Mouse (Mus musculus): ENCODE measurements at regions not wholly inside any gene's neighbourhood (a gene's known extent, or its start where the extent isn't known, plus 50 kb on each side); places are given as distances from the start of the nearest gene placed in this dataset.

GRCm38 (mm10) chr10:98841860-98842259 is 72.3 kb upstream of the Atp2b1 start:
- H3ac ChIP-seq (ENCODE audit: control insufficient read depth, insufficient read length, low read depth) = no peak overlapping the region
- H3K36me3 ChIP-seq (ENCODE audit: control insufficient read depth, insufficient read depth) = no peaks in the 10 kb centered on the region
- no peaks in the 10 kb centered on the region for H3K79me2 ChIP-seq (ENCODE audit: control insufficient read depth, insufficient read depth)
- TF ChIP-seq FOSL1 (IDR thresholded peaks at IDR 0.05; ENCODE audit: insufficient read depth, low read length, poor library complexity, severe bottlenecking) = no peak
- TF ChIP-seq USF1 (IDR thresholded peaks at IDR 0.05; ENCODE audit: low read depth) = no peak
- TF ChIP-seq MYOD1 (IDR thresholded peaks at IDR 0.05; ENCODE audit: control insufficient read depth, insufficient read length, low read depth) = no peak
- TF ChIP-seq MYOG (IDR thresholded peaks at IDR 0.05; ENCODE audit: control insufficient read depth, extremely low read depth, insufficient read length) = no peak
- no peak for TF ChIP-seq CEBPB (IDR thresholded peaks at IDR 0.05; ENCODE audit: low read depth)
- no peak for TF ChIP-seq CTCF (IDR thresholded peaks at IDR 0.05; ENCODE audit: control insufficient read depth, insufficient read depth, insufficient read length)
- no peak for TF ChIP-seq MAX (IDR thresholded peaks at IDR 0.05)
- H3K27me3 ChIP-seq (ENCODE audit: control insufficient read depth, insufficient read depth, insufficient read length) = no peaks in the 10 kb centered on the region
- no peak overlapping the region for H3K4me3 ChIP-seq (ENCODE audit: insufficient read depth, poor library complexity, severe bottlenecking)
- no peaks in the 10 kb centered on the region for H3K79me3 ChIP-seq (ENCODE audit: low read depth)

- Histone ChIP-seq H3K79me3 (ENCODE audit: low read depth) (no peaks in the 10 kb centered on the region), H3K27me3 (ENCODE audit: control insufficient read depth, insufficient read depth, insufficient read length) (no peaks in the 10 kb centered on the region), H3K79me2 (ENCODE audit: control insufficient read depth, insufficient read depth) (no peaks in the 10 kb centered on the region), H3ac (ENCODE audit: control insufficient read depth, insufficient read length, low read depth) (no peak overlapping the region), H3K36me3 (ENCODE audit: control insufficient read depth, insufficient read depth) (no peaks in the 10 kb centered on the region), H3K4me3 (ENCODE audit: insufficient read depth, poor library complexity, severe bottlenecking) (no peak overlapping the region)
- TF ChIP-seq MYOG (IDR thresholded peaks at IDR 0.05; ENCODE audit: control insufficient read depth, extremely low read depth, insufficient read length) (no peak), FOSL1 (IDR thresholded peaks at IDR 0.05; ENCODE audit: insufficient read depth, low read length, poor library complexity, severe bottlenecking) (no peak), CEBPB (IDR thresholded peaks at IDR 0.05; ENCODE audit: low read depth) (no peak), MYOD1 (IDR thresholded peaks at IDR 0.05; ENCODE audit: control insufficient read depth, insufficient read length, low read depth) (no peak), USF1 (IDR thresholded peaks at IDR 0.05; ENCODE audit: low read depth) (no peak), CTCF (IDR thresholded peaks at IDR 0.05; ENCODE audit: control insufficient read depth, insufficient read depth, insufficient read length) (no peak), MAX (IDR thresholded peaks at IDR 0.05) (no peak)
Measured at GRCm38 (mm10) chr10:98842721-98843120, 71.5 kb upstream of the Atp2b1 start.

- H3K79me2 ChIP-seq (ENCODE audit: control insufficient read depth, insufficient read depth) = no peaks in the 10 kb centered on the region
- no peaks in the 10 kb centered on the region for H3K27me3 ChIP-seq (ENCODE audit: control insufficient read depth, insufficient read depth, insufficient read length)
- TF ChIP-seq FOSL1 (IDR thresholded peaks at IDR 0.05; ENCODE audit: insufficient read depth, low read length, poor library complexity, severe bottlenecking) (no peak), CTCF (IDR thresholded peaks at IDR 0.05; ENCODE audit: control insufficient read depth, insufficient read depth, insufficient read length) (no peak), CEBPB (IDR thresholded peaks at IDR 0.05; ENCODE audit: low read depth) (no peak), MYOG (IDR thresholded peaks at IDR 0.05; ENCODE audit: control insufficient read depth, extremely low read depth, insufficient read length) (no peak), MAX (IDR thresholded peaks at IDR 0.05) (no peak), MYOD1 (IDR thresholded peaks at IDR 0.05; ENCODE audit: control insufficient read depth, insufficient read length, low read depth) (no peak)
- H3K36me3 ChIP-seq (ENCODE audit: control insufficient read depth, insufficient read depth) = no peaks in the 10 kb centered on the region
- no peaks in the 10 kb centered on the region for H3K79me3 ChIP-seq (ENCODE audit: low read depth)
- H3K4me3 ChIP-seq (ENCODE audit: insufficient read depth, poor library complexity, severe bottlenecking) = no peak overlapping the region
- no peak overlapping the region for H3ac ChIP-seq (ENCODE audit: control insufficient read depth, insufficient read length, low read depth)
Measured at GRCm38 (mm10) chr10:98849851-98850250, 64.4 kb upstream of the Atp2b1 start.

- Histone ChIP-seq H3K4me3 (ENCODE audit: insufficient read depth, poor library complexity, severe bottlenecking) (no peak overlapping the region), H3ac (ENCODE audit: control insufficient read depth, insufficient read length, low read depth) (no peak overlapping the region), H3K79me3 (ENCODE audit: low read depth) (no peaks in the 10 kb centered on the region), H3K27me3 (ENCODE audit: control insufficient read depth, insufficient read depth, insufficient read length) (no peaks in the 10 kb centered on the region), H3K36me3 (ENCODE audit: control insufficient read depth, insufficient read depth) (no peaks in the 10 kb centered on the region), H3K79me2 (ENCODE audit: control insufficient read depth, insufficient read depth) (no peaks in the 10 kb centered on the region)
- TF ChIP-seq MYOD1 (IDR thresholded peaks at IDR 0.05; ENCODE audit: control insufficient read depth, insufficient read length, low read depth) (no peak), CTCF (IDR thresholded peaks at IDR 0.05; ENCODE audit: control insufficient read depth, insufficient read depth, insufficient read length) (no peak), CEBPB (IDR thresholded peaks at IDR 0.05; ENCODE audit: low read depth) (no peak), MAX (IDR thresholded peaks at IDR 0.05) (no peak), MYOG (IDR thresholded peaks at IDR 0.05; ENCODE audit: control insufficient read depth, extremely low read depth, insufficient read length) (no peak), USF1 (IDR thresholded peaks at IDR 0.05; ENCODE audit: low read depth) (no peak), FOSL1 (IDR thresholded peaks at IDR 0.05; ENCODE audit: insufficient read depth, low read length, poor library complexity, severe bottlenecking) (no peak)
Measured at GRCm38 (mm10) chr10:98857395-98857794, 56.8 kb upstream of the Atp2b1 start.

- Histone ChIP-seq H3K36me3 (ENCODE audit: control insufficient read depth, insufficient read depth) (no peaks in the 10 kb centered on the region), H3ac (ENCODE audit: control insufficient read depth, insufficient read length, low read depth) (no peak overlapping the region), H3K79me2 (ENCODE audit: control insufficient read depth, insufficient read depth) (no peaks in the 10 kb centered on the region), H3K4me3 (ENCODE audit: insufficient read depth, poor library complexity, severe bottlenecking) (no peak overlapping the region), H3K27me3 (ENCODE audit: control insufficient read depth, insufficient read depth, insufficient read length) (no peaks in the 10 kb centered on the region), H3K79me3 (ENCODE audit: low read depth) (no peaks in the 10 kb centered on the region)
- TF ChIP-seq MYOG (IDR thresholded peaks at IDR 0.05; ENCODE audit: control insufficient read depth, extremely low read depth, insufficient read length) = no peak
- TF ChIP-seq MAX (IDR thresholded peaks at IDR 0.05) = no peak
- TF ChIP-seq CTCF (IDR thresholded peaks at IDR 0.05; ENCODE audit: control insufficient read depth, insufficient read depth, insufficient read length) = no peak
Measured at GRCm38 (mm10) chr10:98861521-98861920, 52.7 kb upstream of the Atp2b1 start.

- H3ac ChIP-seq (ENCODE audit: control insufficient read depth, insufficient read length, low read depth) = no peak overlapping the region
- H3K4me3 ChIP-seq (ENCODE audit: insufficient read depth, poor library complexity, severe bottlenecking) = no peak overlapping the region
- H3K79me3 ChIP-seq (ENCODE audit: low read depth) = no peaks in the 10 kb centered on the region
- TF ChIP-seq CTCF (IDR thresholded peaks at IDR 0.05; ENCODE audit: control insufficient read depth, insufficient read depth, insufficient read length) = no peak
- no peak for TF ChIP-seq CEBPB (IDR thresholded peaks at IDR 0.05; ENCODE audit: low read depth)
- no peak for TF ChIP-seq USF1 (IDR thresholded peaks at IDR 0.05; ENCODE audit: low read depth)
- no peak for TF ChIP-seq MYOD1 (IDR thresholded peaks at IDR 0.05; ENCODE audit: control insufficient read depth, insufficient read length, low read depth)
- no peak for TF ChIP-seq FOSL1 (IDR thresholded peaks at IDR 0.05; ENCODE audit: insufficient read depth, low read length, poor library complexity, severe bottlenecking)
- TF ChIP-seq MAX (IDR thresholded peaks at IDR 0.05) = no peak
- H3K27me3 ChIP-seq (ENCODE audit: control insufficient read depth, insufficient read depth, insufficient read length) = no peaks in the 10 kb centered on the region
- H3K36me3 ChIP-seq (ENCODE audit: control insufficient read depth, insufficient read depth) = no peaks in the 10 kb centered on the region
- no peaks in the 10 kb centered on the region for H3K79me2 ChIP-seq (ENCODE audit: control insufficient read depth, insufficient read depth)
Measured at GRCm38 (mm10) chr10:98862712-98863111, 51.5 kb upstream of the Atp2b1 start.

Data from C2C12 (cell line).